ENCODE assay signal across 8 mouse cellular contexts in the genomic region with DNA sequence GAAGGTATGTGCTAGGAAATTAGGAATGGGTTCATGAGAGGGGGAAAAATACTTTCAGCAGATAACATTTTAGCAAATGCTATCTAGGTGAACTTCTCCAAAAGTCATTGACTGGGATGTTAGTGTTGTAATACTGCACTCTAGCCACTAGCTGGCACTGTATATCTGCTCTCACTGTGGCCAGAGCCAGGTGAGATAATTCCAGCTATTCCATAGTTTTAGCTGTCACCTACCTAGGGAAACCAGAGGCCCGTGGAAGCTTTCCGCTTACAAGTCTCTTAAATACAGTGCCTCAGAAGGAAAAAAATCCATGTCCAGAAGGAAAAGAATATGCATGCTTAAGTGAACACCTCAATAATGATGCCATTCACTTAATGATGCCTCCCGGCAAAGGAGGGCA. TPM values are rescaled to one million over a fixed set of nuclear protein-coding genes. Genes with fewer than 3 reads are reported as not detected.
DNase-seq lines count a peak whose midpoint lies in the region; ATAC-seq and TF ChIP-seq lines count a peak whose summit lies in the region.

No protein-coding gene starts in this region.

- DNase-seq in cerebellum, postnatal 4 days (ENCODE audit: low spot score in 2 of 2), result no peak
- DNase-seq in lung, embryonic 14.5 days, result peak; percentile 77
- no peak for DNase-seq in lung, adult 18-20 months
- DNase-seq in forelimb bud, embryonic 11.5 days (ENCODE audit: low read depth, low spot score), result peak; percentile 33
- DNase-seq in thymus, postnatal 25 days, result no peak
- no peak for DNase-seq in thymus, postnatal 4 days

- no peak overlapping the region for H3K9ac ChIP-seq in lung, embryonic 14.5 days
- H3K9ac ChIP-seq in neural tube, embryonic 14.5 days (replicated peaks; ENCODE audit: low read depth, low read length), result no peak overlapping the region

- ATAC-seq in cerebellum, adult (ENCODE audit: insufficient number of reproducible peaks, low FRiP score, low TSS enrichment), result peak; percentile 56; the same call in 1 of the 2 replicates
- ATAC-seq in lung, embryonic 14.5 days (ENCODE audit: insufficient read depth), result 0 out of 2 replicates have a peak, but pooled peaks have one; percentile 49
- ATAC-seq in neural tube, embryonic 14.5 days (ENCODE audit: low read depth), result peak; percentile 60; the same call in 1 of the 2 replicates

- H3K27ac ChIP-seq in lung, embryonic 14.5 days (ENCODE audit: low read depth), result no peak overlapping the region
- no peak overlapping the region for H3K27ac ChIP-seq in neural tube, embryonic 14.5 days (ENCODE audit: low read depth, low read length)

- H3K4me1 ChIP-seq in lung, embryonic 14.5 days (ENCODE audit: insufficient read depth), result no peaks in the 10 kb centered on the region
- H3K4me1 ChIP-seq in neural tube, embryonic 14.5 days (ENCODE audit: control insufficient read depth, insufficient read depth, low read length), result no peaks in the 10 kb centered on the region

- H3K9me3 ChIP-seq in lung, embryonic 14.5 days (ENCODE audit: low read depth, low read length), result no peaks in the 10 kb centered on the region
- no peaks in the 10 kb centered on the region for H3K9me3 ChIP-seq in neural tube, embryonic 14.5 days (ENCODE audit: control insufficient read depth, low read length)

- H3K36me3 ChIP-seq in lung, embryonic 14.5 days (ENCODE audit: insufficient read depth), result no peaks in the 10 kb centered on the region
- H3K36me3 ChIP-seq in neural tube, embryonic 14.5 days (ENCODE audit: control insufficient read depth, insufficient read depth, low read length), result no peaks in the 10 kb centered on the region

- 44% methylated on average over 3 of the region's 3 CpGs for WGBS in lung, embryonic 14.5 days
- 40% methylated on average over 3 of the region's 3 CpGs for WGBS in neural tube, embryonic 14.5 days

- no peak overlapping the region for H3K4me3 ChIP-seq in lung, embryonic 14.5 days (ENCODE audit: low read depth, low read length)
- no peak overlapping the region for H3K4me3 ChIP-seq in neural tube, embryonic 14.5 days (ENCODE audit: low read depth, low read length)

- H3K4me2 ChIP-seq in lung, embryonic 14.5 days, result no peak overlapping the region
- H3K4me2 ChIP-seq in neural tube, embryonic 14.5 days (ENCODE audit: low read depth, low read length), result no peak overlapping the region

- peak; percentile 92 for TF ChIP-seq CTCF in lung, embryonic 14.5 days (IDR thresholded peaks at IDR 0.05; ENCODE audit: low read depth)

- H3K27me3 ChIP-seq in lung, embryonic 14.5 days (ENCODE audit: insufficient read depth, low read length), result no peaks in the 10 kb centered on the region
- no peaks in the 10 kb centered on the region for H3K27me3 ChIP-seq in neural tube, embryonic 14.5 days (ENCODE audit: control insufficient read depth, insufficient read depth, low read length)

RNA-seq across cellular contexts. Expression of gene Alg10b, which starts 25.6 kb away (rescaled TPM):
- 34.4 and 37.3 TPM in 2 replicates for polyA plus RNA-seq in lung, embryonic 14.5 days (2014; fragmentation: Nextera tagmentation; extraction: Ambion mirVana)
- 51.2 and 54.6 TPM in 2 replicates for polyA plus RNA-seq in neural tube, embryonic 14.5 days (2014; fragmentation: Nextera tagmentation; extraction: Ambion mirVana)

Comparison
In these comparisons a context has a peak if more than half of its experiments do, and no peak if none do; other contexts are left out.
1. DNase-seq: peak in lung, embryonic 14.5 days (single experiment) and forelimb bud, embryonic 11.5 days (single experiment); none in cerebellum, postnatal 4 days (0 of 2), lung, adult 18-20 months (0 of 2), thymus, postnatal 25 days (single experiment) and thymus, postnatal 4 days (single experiment).
2. Peak in every context shown above with its lines, with median percentiles within 50 percentile points of each other: ATAC-seq.